Comparison of ENCODE assay signal across 19 mouse cellular contexts in the genomic region with DNA sequence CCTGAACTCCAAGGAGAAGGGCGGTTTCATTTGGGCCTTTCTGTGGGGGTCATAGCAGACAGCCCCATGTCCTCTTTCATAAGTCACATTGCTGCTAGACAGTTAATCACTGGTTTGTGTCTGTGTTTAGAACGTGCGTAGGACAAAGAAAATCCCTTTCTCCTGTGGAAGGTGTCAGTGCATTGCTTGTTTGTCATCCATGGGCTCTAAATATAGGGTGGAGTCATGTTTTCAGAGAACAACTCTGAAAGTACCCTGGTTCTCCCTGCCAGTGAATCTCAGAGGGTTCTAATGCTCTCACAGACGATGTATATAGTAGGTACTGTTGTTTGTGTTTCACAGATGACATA.
A peak's percentile ranks its signal among the peaks of the same experiment; 100 is the strongest.
DNase-seq lines count a peak whose midpoint lies in the region; ATAC-seq and TF ChIP-seq lines count a peak whose summit lies in the region.
"Had no signal": no experiment of that assay in that cellular context is flagged by ENCODE, and none has a peak within 500 bp of the region (broad histone marks: within the 10 kb centered on the region; RNA-seq: fewer than 3 reads in every experiment).

No protein-coding gene starts in this region.

- peak overlapping the region; percentile 71 for H3K27ac ChIP-seq in hindbrain, embryonic 15.5 days (replicated peaks)
- H3K27ac ChIP-seq in hindbrain, embryonic 11.5 days (ENCODE audit: low read depth, low read length), result no peak overlapping the region
- peak overlapping the region; percentile 84 for H3K27ac ChIP-seq in forebrain, embryonic 16.5 days (ENCODE audit: low read length)
- peak overlapping the region; percentile 97 for H3K27ac ChIP-seq in olfactory bulb, adult 2 months (ENCODE audit: insufficient read depth, low read depth, low read length)
- H3K27ac ChIP-seq: embryonic facial prominence, embryonic 15.5 days; heart, embryonic 15.5 days; kidney, embryonic 15.5 days; liver, embryonic 12.5 days had no signal

- ATAC-seq in hindbrain, embryonic 15.5 days (ENCODE audit: low FRiP score, low read depth), result no peak
- ATAC-seq in hindbrain, embryonic 11.5 days (ENCODE audit: low FRiP score), result no peak; the same call in 1 of the 2 replicates
- no peak for ATAC-seq in forebrain, embryonic 16.5 days
- ATAC-seq: intestine, postnatal 0 days; liver, embryonic 12.5 days had no signal

- TF ChIP-seq POLR2A in olfactory bulb, adult 2 months (IDR thresholded peaks at IDR 0.05; ENCODE audit: insufficient read depth, low read depth, low read length), result no peak

- no peak for DNase-seq in hindbrain, embryonic 11.5 days (ENCODE audit: low spot score)
- peak; percentile 11 for DNase-seq in retina, postnatal 1 day
- DNase-seq in retina, embryonic 14.5 days (ENCODE audit: low spot score), result no peak
- no peak for DNase-seq in kidney, postnatal 14 days
- no peak for DNase-seq in testis, postnatal 10 days (ENCODE audit: low spot score)
- DNase-seq: adrenal gland, postnatal 36 days; gastrocnemius, postnatal 10 days; lung, adult 2 months; lung, postnatal 36 days; thymus, postnatal 25 days had no signal

- peaks cover 14% of the 10 kb centered on the region for H3K4me1 ChIP-seq in hindbrain, embryonic 15.5 days (replicated peaks)
- H3K4me1 ChIP-seq in hindbrain, embryonic 11.5 days (replicated peaks; ENCODE audit: control insufficient read depth, insufficient read depth, low read length), result no peaks in the 10 kb centered on the region
- H3K4me1 ChIP-seq in forebrain, embryonic 16.5 days (replicated peaks; ENCODE audit: control insufficient read depth, insufficient read depth, low read length), result peaks cover 15% of the 10 kb centered on the region
- peaks cover 2% of the 10 kb centered on the region for H3K4me1 ChIP-seq in olfactory bulb, adult 2 months (ENCODE audit: control insufficient read depth, insufficient read depth, low read length)
- H3K4me1 ChIP-seq: heart, embryonic 15.5 days; kidney, embryonic 15.5 days; liver, embryonic 12.5 days had no signal

- no peak for TF ChIP-seq CTCF in olfactory bulb, adult 2 months (IDR thresholded peaks at IDR 0.05; ENCODE audit: insufficient read depth, low read depth, low read length)

- H3K4me2 ChIP-seq in hindbrain, embryonic 15.5 days, result no peak overlapping the region
- no peak overlapping the region for H3K4me2 ChIP-seq in hindbrain, embryonic 11.5 days (replicated peaks; ENCODE audit: low read depth, low read length)
- H3K4me2 ChIP-seq in forebrain, embryonic 16.5 days (ENCODE audit: low read length), result no peak overlapping the region; the same call in 1 of the 2 replicates
- H3K4me2 ChIP-seq: embryonic facial prominence, embryonic 15.5 days; heart, embryonic 15.5 days; kidney, embryonic 15.5 days; liver, embryonic 12.5 days had no signal

- no peaks in the 10 kb centered on the region for H3K9me3 ChIP-seq in hindbrain, embryonic 15.5 days
- no peaks in the 10 kb centered on the region for H3K9me3 ChIP-seq in hindbrain, embryonic 11.5 days (ENCODE audit: control insufficient read depth, low read length)
- no peaks in the 10 kb centered on the region for H3K9me3 ChIP-seq in forebrain, embryonic 16.5 days (ENCODE audit: control insufficient read depth, low read length)
- H3K9me3 ChIP-seq: embryonic facial prominence, embryonic 15.5 days; heart, embryonic 15.5 days; kidney, embryonic 15.5 days; liver, embryonic 12.5 days had no signal

- H3K4me3 ChIP-seq in hindbrain, embryonic 15.5 days, result no peak overlapping the region
- H3K4me3 ChIP-seq in hindbrain, embryonic 11.5 days (ENCODE audit: low read depth, low read length), result no peak overlapping the region
- no peak overlapping the region for H3K4me3 ChIP-seq in forebrain, embryonic 16.5 days (replicated peaks; ENCODE audit: low read length)
- H3K4me3 ChIP-seq in olfactory bulb, adult 2 months (ENCODE audit: insufficient read depth, low read depth, low read length), result no peak overlapping the region
- H3K4me3 ChIP-seq: embryonic facial prominence, embryonic 15.5 days; heart, embryonic 15.5 days; kidney, embryonic 15.5 days; liver, embryonic 12.5 days; myocyte had no signal

- no peaks in the 10 kb centered on the region for H3K36me3 ChIP-seq in hindbrain, embryonic 15.5 days
- H3K36me3 ChIP-seq in hindbrain, embryonic 11.5 days (ENCODE audit: control insufficient read depth, insufficient read depth, low read length), result no peaks in the 10 kb centered on the region
- H3K36me3 ChIP-seq in forebrain, embryonic 16.5 days (ENCODE audit: control insufficient read depth, insufficient read depth), result no peaks in the 10 kb centered on the region
- H3K36me3 ChIP-seq: embryonic facial prominence, embryonic 15.5 days; heart, embryonic 15.5 days; kidney, embryonic 15.5 days; liver, embryonic 12.5 days had no signal

- H3K27me3 ChIP-seq in hindbrain, embryonic 15.5 days, result no peaks in the 10 kb centered on the region
- no peaks in the 10 kb centered on the region for H3K27me3 ChIP-seq in hindbrain, embryonic 11.5 days (ENCODE audit: control insufficient read depth, insufficient read depth, low read length)
- no peaks in the 10 kb centered on the region for H3K27me3 ChIP-seq in forebrain, embryonic 16.5 days (replicated peaks; ENCODE audit: control insufficient read depth, insufficient read depth, low read length)
- H3K27me3 ChIP-seq: embryonic facial prominence, embryonic 15.5 days; heart, embryonic 15.5 days; kidney, embryonic 15.5 days; liver, embryonic 12.5 days had no signal

- no peak overlapping the region for H3K9ac ChIP-seq in hindbrain, embryonic 15.5 days
- no peak overlapping the region for H3K9ac ChIP-seq in hindbrain, embryonic 11.5 days (ENCODE audit: low read depth, low read length)
- H3K9ac ChIP-seq in forebrain, embryonic 16.5 days (replicated peaks; ENCODE audit: low read depth, low read length), result no peak overlapping the region
- H3K9ac ChIP-seq: embryonic facial prominence, embryonic 15.5 days; heart, embryonic 15.5 days; kidney, embryonic 15.5 days; liver, embryonic 12.5 days had no signal

- WGBS in hindbrain, embryonic 15.5 days, result 73% methylated on average over 4 of the region's 4 CpGs
- WGBS in hindbrain, embryonic 11.5 days, result 81% methylated on average over 4 of the region's 4 CpGs
- 33% methylated on average over 4 of the region's 4 CpGs for WGBS in forebrain, embryonic 16.5 days
- 38% methylated on average over 4 of the region's 4 CpGs for WGBS in olfactory bulb, adult 2 months
